Mouse (Mus musculus): ENCODE results near the gene Rnasel. TPM values are rescaled to one million over a fixed set of nuclear protein-coding genes. Genes with fewer than 3 reads are reported as not detected.

The Rnasel gene
- polyA plus RNA-seq, 1 experiment from 2014 or later = 32.4 TPM

DNA sequence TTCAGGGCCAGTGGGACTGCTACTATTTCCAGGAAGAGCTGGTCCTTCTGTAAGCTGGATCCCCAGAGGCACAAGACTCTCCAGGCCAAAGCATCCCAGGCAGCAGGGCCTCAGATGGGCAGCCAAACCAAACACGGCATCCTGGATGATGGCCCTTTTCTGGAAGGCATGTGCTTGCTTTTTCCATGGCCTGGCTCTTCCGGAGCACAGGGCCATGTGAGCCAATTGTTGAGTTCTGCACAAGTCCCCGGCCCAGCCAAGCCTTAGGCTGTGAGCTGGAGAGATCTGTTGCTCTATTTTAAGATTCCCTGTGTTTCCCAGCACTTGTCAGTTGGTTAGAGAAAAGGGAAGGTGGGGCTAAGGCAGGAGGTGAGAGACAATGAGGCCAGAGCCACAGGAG, 18.6 kb upstream of the Rnasel start:
- no peaks in the 10 kb centered on the region for H3K36me3 ChIP-seq (ENCODE audit: control insufficient read depth, insufficient read depth, low read length)
- H3K4me1 ChIP-seq (ENCODE audit: control insufficient read depth, insufficient read depth, low read length) = no peaks in the 10 kb centered on the region; the same call in 1 of the 2 replicates
- ATAC-seq = no peak
- no peak overlapping the region for H3K27ac ChIP-seq (ENCODE audit: low read length)
- 58% methylated on average over 3 of the region's 3 CpGs for WGBS
- H3K4me2 ChIP-seq (ENCODE audit: low read depth, low read length) = no peak overlapping the region
- no peaks in the 10 kb centered on the region for H3K27me3 ChIP-seq (replicated peaks; ENCODE audit: control insufficient read depth, insufficient read depth, low read length)
- H3K9me3 ChIP-seq (ENCODE audit: control insufficient read depth, low read length) = no peaks in the 10 kb centered on the region
- H3K4me3 ChIP-seq (ENCODE audit: low read length) = no peak overlapping the region
- no peak overlapping the region for H3K9ac ChIP-seq (ENCODE audit: low read depth, low read length)

DNA sequence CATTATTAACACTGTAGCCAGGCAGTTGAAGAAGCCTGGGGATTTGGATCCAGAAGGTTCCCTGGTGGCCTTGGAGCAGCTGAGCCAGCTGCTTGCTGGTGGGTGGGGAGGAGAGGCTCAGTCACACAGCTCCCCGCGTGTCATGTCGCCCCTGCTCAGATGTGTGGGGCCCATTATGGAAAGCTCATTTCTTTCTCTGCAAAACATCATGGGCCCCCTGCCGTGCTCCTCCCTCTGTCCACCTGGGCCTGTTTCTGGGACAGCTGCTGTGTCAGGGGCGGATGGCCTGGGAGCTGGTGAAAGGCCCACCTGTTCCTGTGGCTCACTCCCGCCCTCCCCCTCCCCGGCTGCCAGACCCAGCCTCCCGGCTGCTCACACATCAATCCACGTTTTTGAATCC, 16.0 kb upstream of the Rnasel start:
- H3K9me3 ChIP-seq (ENCODE audit: control insufficient read depth, low read length) = no peaks in the 10 kb centered on the region
- no peak overlapping the region for H3K4me2 ChIP-seq (ENCODE audit: low read depth, low read length)
- H3K27me3 ChIP-seq (replicated peaks; ENCODE audit: control insufficient read depth, insufficient read depth, low read length) = peaks cover 7% of the 10 kb centered on the region; the same call in 1 of the 2 replicates
- no peak overlapping the region for H3K4me3 ChIP-seq (ENCODE audit: low read length)
- H3K36me3 ChIP-seq (ENCODE audit: control insufficient read depth, insufficient read depth, low read length) = no peaks in the 10 kb centered on the region
- no peaks in the 10 kb centered on the region; the same call in 1 of the 2 replicates for H3K4me1 ChIP-seq (ENCODE audit: control insufficient read depth, insufficient read depth, low read length)
- 45% methylated on average over 9 of the region's 9 CpGs for WGBS
- no peak overlapping the region for H3K9ac ChIP-seq (ENCODE audit: low read depth, low read length)
- no peak for ATAC-seq
- no peak overlapping the region for H3K27ac ChIP-seq (ENCODE audit: low read length)

DNA sequence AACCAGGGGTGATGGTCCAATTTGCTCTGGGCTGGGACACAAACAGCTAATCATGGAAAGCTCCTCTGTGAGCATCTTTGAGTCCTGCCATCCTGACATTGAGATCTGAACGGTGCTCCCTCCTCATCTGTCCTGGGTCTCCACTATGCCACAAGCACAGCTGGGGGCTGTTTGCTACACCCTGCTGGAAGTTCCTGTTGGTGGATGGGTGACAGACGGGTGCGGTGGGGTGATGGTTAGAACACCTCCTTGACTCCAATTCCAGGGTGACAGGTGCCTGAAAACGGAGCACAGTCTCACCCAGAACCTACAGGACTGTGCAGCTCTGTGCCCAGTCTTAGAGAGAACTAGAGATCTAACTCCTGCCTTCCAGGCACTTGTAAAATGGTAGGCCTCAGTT, 14.4 kb upstream of the Rnasel start:
- Histone ChIP-seq H3K4me2 (ENCODE audit: low read depth, low read length) (no peak overlapping the region), H3K4me3 (ENCODE audit: low read length) (no peak overlapping the region), H3K9ac (ENCODE audit: low read depth, low read length) (no peak overlapping the region), H3K27ac (ENCODE audit: low read length) (no peak overlapping the region), H3K36me3 (ENCODE audit: control insufficient read depth, insufficient read depth, low read length) (no peaks in the 10 kb centered on the region), H3K27me3 (replicated peaks; ENCODE audit: control insufficient read depth, insufficient read depth, low read length) (peaks cover 10% of the 10 kb centered on the region), H3K9me3 (ENCODE audit: control insufficient read depth, low read length) (no peaks in the 10 kb centered on the region), H3K4me1 (ENCODE audit: control insufficient read depth, insufficient read depth, low read length) (no peaks in the 10 kb centered on the region; the same call in 1 of the 2 replicates)
- ATAC-seq = no peak
- WGBS = 83% methylated on average over 4 of the region's 4 CpGs

DNA sequence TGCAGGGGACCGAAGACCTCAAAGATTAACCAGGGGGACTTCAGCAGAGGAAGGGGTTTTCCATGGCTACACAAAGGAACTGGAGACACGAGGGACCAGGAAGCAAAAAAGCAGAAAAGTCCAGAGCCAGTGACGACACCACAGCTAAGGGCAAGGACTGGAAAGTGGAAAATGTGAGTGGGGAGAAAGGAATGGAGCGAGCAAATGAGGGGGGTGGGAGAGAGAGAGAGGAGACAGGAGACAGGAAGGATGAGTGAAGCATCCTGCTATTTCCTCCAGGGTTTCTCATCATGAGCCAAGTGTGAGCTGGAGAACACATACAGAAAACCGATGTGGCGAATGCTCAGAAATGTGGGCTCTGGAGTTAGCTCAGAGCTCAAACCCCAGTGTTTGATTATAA, 13.1 kb upstream of the Rnasel start:
- peaks cover 18% of the 10 kb centered on the region for H3K27me3 ChIP-seq (replicated peaks; ENCODE audit: control insufficient read depth, insufficient read depth, low read length)
- H3K4me1 ChIP-seq (ENCODE audit: control insufficient read depth, insufficient read depth, low read length) = peaks cover 3% of the 10 kb centered on the region; the same call in 1 of the 2 replicates
- H3K4me3 ChIP-seq (ENCODE audit: low read length) = no peak overlapping the region
- no peak overlapping the region for H3K4me2 ChIP-seq (ENCODE audit: low read depth, low read length)
- ATAC-seq = no peak
- H3K9ac ChIP-seq (ENCODE audit: low read depth, low read length) = no peak overlapping the region
- 52% methylated on average over 6 of the region's 6 CpGs for WGBS
- no peaks in the 10 kb centered on the region for H3K36me3 ChIP-seq (ENCODE audit: control insufficient read depth, insufficient read depth, low read length)
- no peaks in the 10 kb centered on the region for H3K9me3 ChIP-seq (ENCODE audit: control insufficient read depth, low read length)
- H3K27ac ChIP-seq (ENCODE audit: low read length) = no peak overlapping the region

DNA sequence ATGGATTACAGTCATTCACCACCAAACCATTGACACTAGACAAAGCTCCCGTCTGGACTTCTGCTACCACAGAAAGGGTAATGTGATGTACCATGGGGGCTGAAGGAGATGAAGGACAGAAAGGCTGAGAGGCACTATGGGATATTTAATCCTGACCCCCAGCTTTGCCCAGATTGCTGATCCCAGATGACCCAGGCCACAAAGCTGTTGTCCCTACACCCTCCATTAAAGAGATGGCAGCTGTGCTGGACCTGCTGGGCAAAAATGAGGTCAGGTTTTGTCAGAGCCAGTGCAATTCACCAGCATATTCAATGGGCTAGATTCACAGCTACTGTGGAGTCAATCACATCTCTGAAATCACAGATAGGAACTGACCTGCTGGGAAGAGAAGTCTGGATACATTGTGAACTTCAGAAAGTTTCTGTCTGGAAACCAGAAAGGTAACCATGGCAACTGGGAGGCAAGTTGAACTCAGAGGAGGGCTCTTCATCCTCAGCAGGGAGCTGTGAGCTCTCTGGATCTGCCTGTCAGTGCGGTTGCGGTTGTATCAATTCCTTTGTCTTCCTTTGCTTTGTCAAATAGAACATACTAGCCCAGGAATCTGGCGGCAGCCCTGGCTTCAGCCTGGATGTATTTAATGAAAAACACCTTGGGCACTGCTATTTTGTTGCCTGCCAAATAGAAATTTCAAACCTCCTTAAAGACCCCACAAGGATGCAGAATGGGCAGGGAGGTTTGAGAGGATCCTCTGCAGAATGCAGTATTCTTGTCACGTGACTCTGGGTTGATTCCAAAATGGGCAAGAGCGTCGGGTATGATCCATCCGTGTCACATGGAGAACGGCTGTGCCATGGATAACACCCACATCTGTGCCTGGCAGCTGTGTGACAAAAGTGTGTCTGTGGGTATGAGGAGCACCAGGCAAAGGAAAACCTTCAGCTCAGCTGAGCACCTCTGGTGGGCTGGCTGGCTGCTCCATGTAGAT, 11.8 kb upstream of the Rnasel start:
- H3K4me1 ChIP-seq (ENCODE audit: control insufficient read depth, insufficient read depth, low read length) = peaks cover 3% of the 10 kb centered on the region; the same call in 1 of the 2 replicates
- no peaks in the 10 kb centered on the region for H3K9me3 ChIP-seq (ENCODE audit: control insufficient read depth, low read length)
- ATAC-seq = no peak
- 57% methylated on average over 9 of the region's 9 CpGs for WGBS
- no peak overlapping the region for H3K9ac ChIP-seq (ENCODE audit: low read depth, low read length)
- no peak overlapping the region for H3K4me3 ChIP-seq (ENCODE audit: low read length)
- H3K27me3 ChIP-seq (replicated peaks; ENCODE audit: control insufficient read depth, insufficient read depth, low read length) = peaks cover 23% of the 10 kb centered on the region
- no peak overlapping the region for H3K27ac ChIP-seq (ENCODE audit: low read length)
- H3K4me2 ChIP-seq (ENCODE audit: low read depth, low read length) = no peak overlapping the region
- no peaks in the 10 kb centered on the region for H3K36me3 ChIP-seq (ENCODE audit: control insufficient read depth, insufficient read depth, low read length)

DNA sequence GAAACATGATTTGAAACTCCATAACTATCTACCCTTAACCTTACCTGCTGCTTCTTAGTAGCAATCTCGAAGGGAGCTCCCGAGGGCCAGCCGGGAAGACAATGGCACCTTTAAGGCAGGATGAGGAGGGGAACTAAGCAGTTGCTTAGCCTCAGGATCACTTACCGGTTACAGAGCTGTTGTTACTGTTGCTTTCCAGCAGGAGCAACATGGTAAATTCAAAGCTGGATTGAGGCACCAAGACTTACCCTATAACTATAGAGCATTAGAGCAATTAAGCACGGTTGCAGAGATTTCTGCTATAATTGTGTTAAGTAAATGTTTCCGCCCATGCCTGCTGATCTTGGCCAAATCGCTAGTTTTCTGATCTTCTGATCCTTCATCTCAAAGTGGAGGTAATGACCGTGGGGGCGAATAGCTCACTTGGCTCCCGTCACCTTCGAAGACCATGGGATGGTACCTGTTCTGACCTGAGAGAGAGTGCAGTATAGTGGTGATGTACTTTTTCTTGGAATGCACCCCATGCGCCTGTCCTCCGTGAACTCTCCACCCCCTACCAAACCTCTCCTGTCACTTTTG, 9.7 kb upstream of the Rnasel start:
- no peak overlapping the region for H3K27ac ChIP-seq (ENCODE audit: low read length)
- peak overlapping the region; percentile 49 for H3K4me3 ChIP-seq (ENCODE audit: low read length)
- peak; percentile 30; the same call in 1 of the 2 replicates for ATAC-seq
- no peaks in the 10 kb centered on the region for H3K9me3 ChIP-seq (ENCODE audit: control insufficient read depth, low read length)
- H3K27me3 ChIP-seq (replicated peaks; ENCODE audit: control insufficient read depth, insufficient read depth, low read length) = peaks cover 23% of the 10 kb centered on the region
- H3K4me1 ChIP-seq (ENCODE audit: control insufficient read depth, insufficient read depth, low read length) = peaks cover 3% of the 10 kb centered on the region; the same call in 1 of the 2 replicates
- peak overlapping the region; percentile 76 for H3K4me2 ChIP-seq (ENCODE audit: low read depth, low read length)
- H3K9ac ChIP-seq (ENCODE audit: low read depth, low read length) = 0 out of 2 replicates have a peak overlapping the region, but pooled peaks have one; percentile 24
- H3K36me3 ChIP-seq (ENCODE audit: control insufficient read depth, insufficient read depth, low read length) = no peaks in the 10 kb centered on the region
- WGBS = 18% methylated on average over 13 of the region's 13 CpGs

DNA sequence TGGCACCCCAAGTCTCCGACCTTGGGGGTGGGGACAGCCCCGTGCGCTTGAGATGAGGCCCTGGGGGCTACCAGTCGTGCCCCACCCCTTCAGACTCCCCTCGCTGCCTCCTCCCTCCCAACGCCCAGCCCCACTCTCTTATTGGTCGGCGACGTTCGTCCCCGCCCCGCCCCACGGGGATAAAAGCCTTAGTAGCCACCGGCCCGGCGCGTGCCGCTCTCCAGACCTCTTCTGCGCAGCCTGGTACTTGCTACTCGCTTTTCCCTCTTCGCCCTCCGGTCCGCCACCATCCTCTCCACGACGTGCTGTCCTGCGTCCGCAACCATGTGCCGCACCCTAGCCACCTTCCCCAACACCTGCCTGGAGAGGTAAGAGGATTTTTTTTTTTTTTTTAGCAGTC, 9.1 kb upstream of the Rnasel start, which contains the start of gene Rgs16:
Rgs16 (plus strand) TSS at position 205 of the 400 bp plus-strand sequence.
- no peaks in the 10 kb centered on the region for H3K36me3 ChIP-seq (ENCODE audit: control insufficient read depth, insufficient read depth, low read length)
- ATAC-seq = peak; percentile 82
- under 1% methylated on average over 28 of the region's 28 CpGs for WGBS
- H3K27ac ChIP-seq (ENCODE audit: low read length) = no peak within 1 kb of the TSS
- H3K4me2 ChIP-seq (ENCODE audit: low read depth, low read length) = peak within 1 kb of the TSS; percentile 76
- H3K27me3 ChIP-seq (replicated peaks; ENCODE audit: control insufficient read depth, insufficient read depth, low read length) = peaks cover 23% of the 10 kb centered on the region
- H3K9me3 ChIP-seq (ENCODE audit: control insufficient read depth, low read length) = no peaks in the 10 kb centered on the region
- peak within 1 kb of the TSS; percentile 49 for H3K4me3 ChIP-seq (ENCODE audit: low read length)
- H3K4me1 ChIP-seq (ENCODE audit: control insufficient read depth, insufficient read depth, low read length) = peaks cover 3% of the 10 kb centered on the region; the same call in 1 of the 2 replicates
- H3K9ac ChIP-seq (ENCODE audit: low read depth, low read length) = peak within 1 kb of the TSS; percentile 57

DNA sequence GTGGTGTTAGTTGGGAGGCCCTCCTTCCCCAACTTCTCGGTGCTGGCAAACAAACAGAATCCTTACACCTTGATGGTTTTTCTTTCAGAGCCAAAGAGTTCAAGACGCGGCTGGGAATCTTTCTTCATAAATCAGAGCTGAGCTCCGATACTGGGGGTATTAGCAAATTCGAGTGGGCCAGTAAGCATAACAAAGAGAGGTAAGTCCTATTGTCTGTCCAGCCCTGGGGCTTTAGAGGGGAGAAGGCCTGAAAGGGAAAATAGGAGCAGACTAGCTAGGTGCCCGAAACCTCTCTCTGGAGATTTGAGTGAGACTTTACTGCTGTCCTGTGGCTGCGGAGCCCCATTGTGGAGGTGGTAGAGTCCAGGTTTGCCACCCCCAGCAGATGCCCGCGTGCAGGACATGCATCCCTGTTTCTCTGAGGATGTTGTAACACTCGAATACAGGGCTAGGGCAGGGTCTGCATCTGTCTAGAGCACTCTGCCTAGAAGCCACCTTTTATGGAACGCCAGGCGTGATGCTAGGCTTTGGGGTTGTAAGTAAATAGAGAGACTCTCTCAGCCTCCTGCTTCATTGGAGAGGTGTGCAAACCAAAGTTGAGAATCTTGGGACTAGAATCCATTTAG, 8.3 kb upstream of the Rnasel start:
- no peaks in the 10 kb centered on the region for H3K9me3 ChIP-seq (ENCODE audit: control insufficient read depth, low read length)
- no peaks in the 10 kb centered on the region for H3K36me3 ChIP-seq (ENCODE audit: control insufficient read depth, insufficient read depth, low read length)
- H3K4me2 ChIP-seq (ENCODE audit: low read depth, low read length) = peak overlapping the region; percentile 76
- peak overlapping the region; percentile 49 for H3K4me3 ChIP-seq (ENCODE audit: low read length)
- H3K27ac ChIP-seq (ENCODE audit: low read length) = no peak overlapping the region
- 41% methylated on average over 12 of the region's 12 CpGs for WGBS
- ATAC-seq = no peak
- H3K9ac ChIP-seq (ENCODE audit: low read depth, low read length) = peak overlapping the region; percentile 57; the same call in 1 of the 2 replicates
- H3K27me3 ChIP-seq (replicated peaks; ENCODE audit: control insufficient read depth, insufficient read depth, low read length) = peaks cover 23% of the 10 kb centered on the region
- H3K4me1 ChIP-seq (ENCODE audit: control insufficient read depth, insufficient read depth, low read length) = peaks cover 3% of the 10 kb centered on the region; the same call in 1 of the 2 replicates
